Mouse (Mus musculus) spleen, embryonic (tissue): Measurements from ENCODE around the gene Xrn1.

ENCODE experiments used
- CTCF ChIA-PET: fragments of 350-600 bp; sonication (Branson Sonifier 250); formaldehyde crosslinking; loops from one replicate; lab custom pipeline; 2022; lab: Charles Lee

The Xrn1 gene

DNA sequence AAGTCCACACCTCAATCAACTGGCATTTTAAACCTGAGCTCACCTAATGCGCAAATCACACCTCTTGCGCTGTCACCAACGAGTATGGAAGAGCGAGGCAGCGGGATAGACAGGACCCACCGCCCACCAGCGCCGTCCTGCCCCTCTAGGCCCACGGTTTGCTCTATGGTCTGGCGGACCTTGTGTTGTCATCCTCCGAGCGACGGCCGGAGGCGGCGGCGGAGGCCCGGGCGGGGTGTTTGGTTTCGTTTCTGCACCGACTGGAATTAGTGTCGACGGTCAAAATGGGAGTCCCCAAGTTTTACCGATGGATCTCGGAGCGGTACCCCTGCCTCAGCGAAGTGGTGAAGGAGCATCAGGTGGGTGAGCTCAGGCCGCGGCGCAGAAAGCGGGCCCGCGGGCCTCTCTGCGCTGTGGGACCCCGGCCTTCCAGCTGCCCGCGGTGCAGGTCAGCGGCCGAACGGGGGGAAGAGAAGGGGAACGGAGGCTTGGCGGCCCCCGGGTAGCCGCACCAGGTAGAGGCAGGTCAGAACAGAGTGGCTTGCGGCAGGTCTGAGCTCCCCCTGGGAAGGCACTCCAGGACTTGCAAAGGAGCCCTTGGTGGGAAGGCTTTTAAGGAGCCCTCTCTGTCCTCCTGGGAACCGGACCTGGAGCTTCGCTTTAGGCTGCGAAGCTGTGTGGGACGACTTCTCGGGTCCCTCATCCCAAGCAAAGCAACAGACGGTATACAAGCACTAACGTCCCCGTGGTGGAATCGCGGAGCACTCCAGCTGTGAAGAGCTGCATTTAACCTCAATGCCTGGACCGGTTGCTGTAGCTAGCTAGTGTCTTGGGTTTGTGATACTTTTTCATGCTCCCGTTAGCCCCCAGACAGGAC, at the start of gene Xrn1:
Gene Xrn1 (plus strand): TSS at position 176 of the 877 bp plus-strand sequence.
- CTCF ChIA-PET, result interaction anchor here (0.7 kb wide), 1 partner anchor 15 kb away, joined by 4 read pairs; no protein-coding TSS in a partner anchor

DNA sequence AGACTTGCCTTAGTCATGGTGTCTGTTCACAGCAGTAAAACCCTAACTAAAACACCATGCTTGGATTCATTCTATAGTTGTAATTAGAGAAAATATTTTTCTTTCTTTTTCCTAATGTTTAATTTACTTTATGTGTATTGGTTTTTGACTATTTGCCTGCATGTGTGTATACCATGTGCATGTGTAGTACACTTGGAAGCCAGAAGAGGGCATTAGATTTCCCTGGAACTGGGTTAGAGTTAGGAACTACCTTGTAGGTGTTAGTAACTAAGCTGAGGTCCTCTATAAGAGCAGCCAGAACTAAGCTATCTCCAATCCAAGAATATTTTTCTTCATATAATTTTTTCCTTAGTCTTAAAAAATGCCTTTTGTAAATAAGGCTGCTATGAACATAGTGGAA, 21.7 kb upstream of the Xrn1 start:
- CTCF ChIA-PET, result no interaction called here

DNA sequence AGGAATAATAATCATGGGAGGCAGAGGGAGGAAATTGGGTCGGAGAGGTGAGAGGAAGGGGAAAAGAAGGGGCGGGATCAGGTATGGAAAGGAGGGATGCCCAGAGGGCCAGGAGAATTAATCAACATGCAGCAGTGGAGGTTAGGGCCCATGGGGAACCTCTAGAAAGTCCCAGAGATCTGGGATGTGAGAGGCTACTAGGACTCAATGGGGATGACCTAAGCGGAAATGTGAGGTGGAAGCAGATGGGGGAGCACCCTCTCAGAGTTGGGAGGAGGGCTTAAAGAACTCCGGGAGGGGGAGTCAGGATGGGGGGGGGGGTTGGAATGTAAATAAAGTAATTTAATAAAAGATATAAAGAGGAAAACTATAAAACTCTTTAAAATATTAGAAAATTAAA, 902 bp upstream of the Xrn1 start:
- CTCF ChIA-PET, result no interaction called here

DNA sequence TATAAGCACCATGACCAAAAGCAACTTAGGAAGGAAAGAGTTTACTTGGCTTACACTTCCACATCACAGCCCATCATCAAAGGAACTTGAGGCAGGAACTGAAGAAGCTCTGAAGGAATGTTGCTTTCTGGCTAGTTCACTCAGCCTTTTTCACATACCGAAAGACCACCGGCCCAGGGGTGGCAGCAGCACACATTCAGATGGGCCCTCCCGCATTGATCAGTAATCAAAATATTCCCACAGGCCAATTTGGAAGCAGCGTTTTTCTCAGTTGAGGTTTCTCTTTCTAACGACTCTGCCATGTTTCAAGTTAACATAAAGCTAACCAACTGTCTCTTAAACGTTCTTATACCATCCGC, 355 bp upstream of the Xrn1 start:
- CTCF ChIA-PET, result interaction anchor here (0.7 kb wide), 1 partner anchor 14 kb away, joined by 4 read pairs; no protein-coding TSS in a partner anchor

DNA sequence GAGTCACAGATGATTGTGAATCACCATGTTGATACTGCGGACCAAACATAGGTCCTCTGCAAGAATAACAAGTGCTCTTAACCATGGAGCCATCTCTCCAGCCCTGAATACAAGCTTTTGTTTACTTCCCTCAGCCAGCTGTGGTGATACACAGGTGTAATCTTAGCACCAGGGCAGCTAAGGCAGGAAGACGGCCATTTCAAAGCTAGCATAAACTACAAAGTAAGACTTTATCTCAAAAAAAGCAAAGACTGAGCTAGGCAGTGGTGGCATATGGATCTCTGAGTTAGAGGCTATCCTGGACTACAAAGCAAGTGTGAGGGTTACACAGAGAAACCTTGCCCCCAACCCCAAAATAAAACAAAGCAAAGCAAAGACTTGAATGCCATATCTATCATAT, 3.1 kb downstream of the Xrn1 start:
- CTCF ChIA-PET, result no interaction called here

DNA sequence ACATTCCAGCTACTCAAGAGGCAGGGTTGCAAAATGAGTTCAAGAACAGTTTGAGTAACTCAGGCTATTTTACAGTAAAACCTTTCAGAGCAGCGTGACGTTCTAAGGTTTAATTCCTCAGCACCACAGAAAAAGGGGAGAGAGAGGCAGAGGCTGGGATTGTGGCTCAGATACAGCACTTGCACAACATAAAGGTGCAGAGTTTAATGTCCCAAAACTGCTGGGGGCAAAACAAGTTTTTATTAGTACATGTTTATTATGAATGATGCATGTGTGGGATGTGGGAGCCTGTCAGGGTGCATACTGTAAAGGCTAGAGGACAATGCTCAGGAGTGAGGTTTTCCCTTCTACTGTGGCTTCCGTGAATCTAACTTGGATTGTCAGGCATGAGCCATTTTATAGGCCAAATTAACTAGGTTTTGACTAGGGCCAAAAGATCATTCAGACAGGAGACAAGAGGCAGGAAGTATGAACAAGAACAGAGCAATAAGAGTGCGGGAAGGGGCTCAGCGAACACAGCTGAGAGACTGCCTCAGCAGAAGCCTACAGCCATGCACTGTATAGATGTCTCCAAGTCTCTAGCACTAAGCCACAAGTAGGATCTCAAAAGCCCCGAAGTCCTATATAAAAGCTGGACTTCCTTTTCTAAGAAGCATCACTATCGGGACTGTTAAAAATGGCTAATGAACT, 3.6 kb downstream of the Xrn1 start:
- CTCF ChIA-PET, result no interaction called here

DNA sequence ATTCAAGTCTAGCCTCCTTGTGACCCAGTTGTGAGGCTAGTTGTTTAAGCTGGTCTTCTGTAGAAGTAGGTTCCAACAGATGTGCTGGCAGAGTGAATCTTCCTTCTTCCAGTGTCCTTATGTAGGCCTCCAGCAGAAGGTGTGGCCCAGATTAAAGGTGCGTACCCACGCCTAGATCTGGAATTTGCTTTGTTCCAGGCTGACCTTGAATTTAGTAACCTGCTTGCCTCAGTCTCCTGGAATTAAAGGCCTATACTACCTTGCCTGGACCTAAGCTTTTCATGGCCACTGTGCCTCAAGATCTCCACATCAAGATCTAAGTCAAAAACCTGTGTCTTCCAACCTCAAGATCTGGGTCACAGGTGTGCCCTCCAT, 4.2 kb downstream of the Xrn1 start:
- CTCF ChIA-PET, result interaction anchor here (0.6 kb wide), 1 partner anchor 55 kb away, joined by 5 read pairs; no protein-coding TSS in a partner anchor

DNA sequence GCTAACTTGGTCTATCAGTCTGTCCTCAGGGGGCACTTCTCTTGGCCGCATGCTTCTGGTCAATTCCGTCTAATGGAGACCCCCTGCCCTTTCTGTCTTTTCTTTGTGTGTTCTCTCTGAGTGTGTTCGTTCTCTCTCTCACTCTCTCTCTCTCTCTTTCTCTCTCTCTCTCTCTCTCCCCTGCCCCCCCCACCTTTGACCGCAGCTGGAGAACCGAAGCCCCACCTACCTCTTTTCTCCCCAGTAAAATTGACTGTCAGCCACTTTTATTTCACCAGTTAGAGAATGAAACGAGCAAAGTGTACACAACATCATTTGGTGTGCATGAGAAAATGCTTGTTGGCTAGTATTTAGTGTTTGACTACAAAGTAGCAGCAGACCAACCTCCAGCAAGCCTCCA, 4.7 kb downstream of the Xrn1 start:
- CTCF ChIA-PET, result interaction anchor here (0.6 kb wide), 1 partner anchor 56 kb away, joined by 5 read pairs; no protein-coding TSS in a partner anchor

DNA sequence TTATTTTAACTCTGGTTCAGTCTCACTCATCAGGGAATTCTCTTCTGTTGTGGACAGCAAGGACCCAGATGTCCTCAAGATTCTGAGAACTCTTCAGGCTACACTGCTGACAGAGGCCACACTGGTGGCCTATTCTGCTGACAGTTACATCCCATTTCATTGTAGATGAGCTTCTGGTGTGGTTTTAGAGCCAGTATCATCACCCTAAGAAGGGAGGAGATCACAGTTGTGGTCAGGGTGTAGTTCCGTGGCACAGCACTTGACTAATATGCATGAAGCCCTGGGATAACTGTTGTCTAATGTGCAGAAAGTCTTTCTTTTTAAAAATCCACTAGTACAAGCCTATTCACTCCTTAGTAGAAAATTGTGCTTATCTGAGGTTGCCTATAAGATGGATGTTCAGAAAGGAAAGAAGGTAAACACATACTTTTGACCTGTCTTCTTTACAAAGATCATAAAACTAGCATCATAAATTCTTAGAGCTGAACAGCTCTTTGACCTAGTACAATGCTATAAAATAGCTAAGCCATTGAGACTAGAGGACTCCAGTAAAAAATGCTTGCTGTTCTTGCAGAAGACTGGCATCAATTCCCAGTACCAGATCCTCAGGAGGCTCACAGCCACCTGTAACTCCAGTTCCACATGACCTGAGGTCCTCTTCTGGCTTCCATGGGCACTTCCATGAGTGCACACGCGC, 5.3 kb downstream of the Xrn1 start:
- CTCF ChIA-PET, result no interaction called here

DNA sequence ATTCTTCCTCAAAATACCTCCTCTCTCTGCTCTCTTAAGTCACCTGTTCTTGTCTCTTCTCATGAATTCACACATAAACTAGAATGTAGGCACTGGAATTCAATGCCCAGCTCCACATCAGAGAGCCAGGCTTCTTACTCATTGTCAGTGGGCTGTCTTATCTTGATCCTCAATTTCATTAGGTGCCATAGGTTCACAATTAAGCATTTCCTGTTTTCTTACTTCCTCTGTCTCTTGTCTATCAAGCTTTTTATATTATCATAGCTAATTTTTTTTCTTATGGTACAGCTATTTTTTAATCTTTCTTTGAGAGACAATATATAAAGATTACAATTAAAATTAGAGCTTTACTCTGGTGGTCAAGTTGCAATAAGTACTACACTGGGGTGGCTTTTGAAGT, 6.5 kb downstream of the Xrn1 start:
- CTCF ChIA-PET, result no interaction called here

DNA sequence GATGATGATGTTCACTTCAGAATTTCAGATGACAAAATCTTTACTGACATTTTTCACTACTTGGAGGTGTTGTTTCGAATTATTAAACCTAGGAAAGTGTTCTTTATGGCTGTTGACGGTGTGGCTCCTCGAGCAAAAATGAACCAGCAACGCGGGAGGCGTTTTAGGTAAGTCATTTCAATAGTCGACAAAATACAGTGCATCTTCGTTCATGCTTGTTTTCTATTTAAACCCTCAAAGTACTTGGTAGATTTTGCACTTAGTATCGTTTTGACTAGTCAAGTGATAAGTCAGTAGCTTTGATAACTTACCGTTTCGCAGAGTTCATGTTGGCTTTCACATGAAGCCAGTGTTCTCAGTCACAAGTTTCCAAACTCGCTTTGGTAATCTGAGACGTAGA, 9.5 kb downstream of the Xrn1 start:
- CTCF ChIA-PET, result no interaction called here

DNA sequence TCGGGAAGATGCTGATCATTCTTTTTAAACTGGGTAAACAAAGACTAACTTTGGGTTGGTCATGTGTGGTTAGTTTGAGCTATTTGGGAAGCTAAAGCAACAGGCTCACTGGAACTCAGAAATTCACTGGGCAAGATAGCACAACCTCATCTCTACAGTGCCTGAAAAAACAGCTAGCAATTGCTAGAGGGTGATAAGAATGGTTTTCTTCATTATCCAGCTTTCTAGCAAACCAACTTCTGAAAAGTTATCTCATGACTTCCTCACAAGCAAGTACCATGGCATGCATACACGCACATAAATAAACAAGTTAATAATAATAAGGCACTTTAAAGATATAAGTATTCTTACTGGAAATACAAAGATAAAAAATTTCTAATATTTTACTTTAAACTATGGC, 23.7 kb downstream of the Xrn1 start:
- CTCF ChIA-PET, result no interaction called here

DNA sequence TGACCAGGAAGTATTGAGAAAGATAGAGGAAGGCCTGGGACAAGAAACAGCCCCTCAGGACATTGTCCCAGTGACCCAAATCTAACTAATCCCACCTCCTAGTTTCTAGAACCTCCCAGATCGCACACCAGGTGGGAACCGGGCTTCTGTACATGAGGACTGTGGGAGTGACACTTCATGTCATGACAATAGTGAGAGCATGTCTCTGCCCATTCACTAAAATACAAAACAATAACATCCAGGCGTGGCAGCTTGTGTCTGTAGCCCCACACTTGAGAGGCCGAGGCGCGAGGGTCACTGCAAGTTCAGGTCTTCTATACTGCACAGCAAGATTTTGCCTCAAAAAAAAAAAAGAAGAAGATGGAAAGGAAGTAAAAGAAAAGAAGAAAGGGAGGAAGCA, 25.3 kb downstream of the Xrn1 start:
- CTCF ChIA-PET, result interaction anchor here (0.7 kb wide), 1 partner anchor 31 kb away, joined by 3 read pairs; no protein-coding TSS in a partner anchor

DNA sequence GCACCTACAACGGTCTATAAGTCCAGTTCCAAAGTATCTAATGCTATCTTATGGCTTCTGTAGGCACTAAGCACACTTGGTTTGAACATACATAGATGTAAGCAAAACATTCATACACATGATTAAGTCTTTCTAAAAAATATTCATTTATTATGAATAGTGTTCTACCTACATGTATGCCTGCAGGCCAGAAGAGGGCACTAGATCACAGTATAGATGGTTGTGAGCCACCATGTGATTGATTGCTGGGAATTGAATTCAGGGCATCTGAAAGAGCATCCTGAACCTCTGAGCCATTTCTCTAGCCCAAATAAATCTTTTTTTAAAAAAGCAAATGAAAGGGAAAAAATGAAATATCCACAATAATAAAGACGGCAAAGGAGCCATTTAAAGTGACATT, 37.7 kb downstream of the Xrn1 start:
- CTCF ChIA-PET, result no interaction called here

DNA sequence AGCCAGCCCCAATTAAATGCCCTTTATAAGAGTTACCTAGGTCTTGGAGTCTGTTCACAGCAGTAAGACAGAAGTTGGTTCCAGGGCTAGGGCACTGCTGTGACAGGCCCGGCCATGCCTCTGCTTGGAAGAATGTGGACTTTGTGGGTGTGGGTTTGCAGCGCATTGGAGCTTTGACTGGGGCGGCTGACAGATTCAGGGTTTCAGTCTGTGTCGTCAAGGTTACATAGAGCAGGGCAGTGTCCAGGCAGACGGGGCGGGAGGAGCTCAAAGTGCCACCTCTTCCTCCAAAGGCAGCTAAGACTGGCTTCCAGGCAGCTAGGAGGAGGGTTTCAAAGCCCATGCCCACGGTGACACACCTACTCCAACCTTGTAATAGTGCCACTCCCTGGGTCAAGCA, 49.9 kb downstream of the Xrn1 start:
- CTCF ChIA-PET, result no interaction called here

DNA sequence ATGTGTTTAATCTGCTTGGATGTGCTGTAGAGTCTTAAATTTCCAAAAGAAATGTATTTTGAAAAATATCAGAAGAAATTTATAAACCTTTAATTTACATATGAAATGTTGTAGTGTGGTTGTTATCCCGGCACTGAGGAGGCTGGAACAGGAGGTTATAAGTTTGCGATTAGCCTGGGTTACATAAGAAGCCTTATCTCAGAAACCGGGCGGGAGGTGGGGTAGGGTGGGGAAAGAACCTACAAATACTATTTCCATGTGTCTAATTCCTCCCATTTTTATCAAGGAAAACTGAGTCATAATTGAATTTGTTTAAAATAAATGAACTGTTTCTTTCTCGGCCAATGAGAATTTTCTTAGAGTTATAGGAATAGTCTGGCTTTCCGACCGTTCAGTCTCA, 56.1 kb downstream of the Xrn1 start:
- CTCF ChIA-PET, result interaction anchor here (0.6 kb wide), 1 partner anchor 31 kb away, joined by 3 read pairs; no protein-coding TSS in a partner anchor

DNA sequence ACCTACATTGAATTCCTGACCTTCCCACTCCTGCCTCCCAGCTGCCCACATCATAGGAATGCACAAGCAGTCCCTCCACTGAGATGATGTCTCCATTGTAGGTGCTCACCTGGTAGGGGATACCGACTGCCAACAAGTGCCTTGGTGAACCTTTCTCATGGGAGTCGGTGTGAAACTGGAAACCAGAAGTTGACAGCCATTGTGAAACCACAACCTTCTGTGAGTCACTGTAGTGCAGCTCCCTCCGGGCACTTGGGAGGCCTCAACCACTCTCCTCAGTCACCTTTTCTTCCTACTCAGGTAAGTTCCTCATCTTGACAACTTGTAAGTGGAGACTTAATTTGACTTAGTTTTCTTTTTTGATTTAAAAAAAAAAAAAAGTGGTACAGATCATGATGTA, 69.4 kb downstream of the Xrn1 start:
- CTCF ChIA-PET, result interaction anchor here (0.7 kb wide), 1 partner anchor 1087 kb away, joined by 9 read pairs; the partner anchor contains the start of gene Slc25a36

DNA sequence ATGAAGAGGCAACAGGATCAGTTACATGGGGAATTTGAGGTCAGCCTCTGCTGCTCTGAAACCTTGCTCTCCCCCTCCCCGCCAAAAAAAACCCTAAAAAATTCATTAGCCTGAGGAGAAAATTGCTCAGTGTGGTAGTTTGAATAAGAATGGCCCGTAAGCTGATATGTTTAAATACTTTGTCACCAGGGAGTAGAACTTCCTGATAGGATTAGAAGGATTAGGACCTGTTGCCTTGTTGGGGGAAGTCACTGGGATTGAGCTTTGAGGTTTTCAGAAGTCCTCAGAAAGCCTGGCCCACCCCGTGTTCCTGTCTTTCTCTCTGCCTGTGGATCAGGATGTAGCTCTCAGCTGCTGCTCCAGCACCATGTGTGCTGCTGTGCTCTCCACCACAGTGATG, 73.4 kb downstream of the Xrn1 start:
- CTCF ChIA-PET, result no interaction called here

DNA sequence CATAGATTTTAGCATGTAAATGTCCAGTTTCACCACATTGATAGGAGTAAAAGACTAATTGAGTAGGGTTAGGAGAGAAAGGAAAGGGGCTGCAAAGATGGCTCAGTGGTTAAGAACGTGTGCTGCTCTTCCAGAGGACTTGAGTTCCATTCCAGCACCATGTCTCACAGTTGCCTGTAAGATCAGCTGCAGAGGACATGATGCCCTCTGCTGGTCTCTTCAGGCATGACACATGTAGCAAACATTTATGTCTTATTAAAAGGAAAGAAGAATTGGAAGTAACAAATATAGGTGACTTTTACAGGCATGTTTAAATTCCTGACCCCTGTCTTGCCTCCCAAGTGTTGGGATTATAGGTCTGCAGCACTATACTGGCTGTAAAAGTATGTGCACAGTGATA, 74.3 kb downstream of the Xrn1 start:
- CTCF ChIA-PET, result no interaction called here

DNA sequence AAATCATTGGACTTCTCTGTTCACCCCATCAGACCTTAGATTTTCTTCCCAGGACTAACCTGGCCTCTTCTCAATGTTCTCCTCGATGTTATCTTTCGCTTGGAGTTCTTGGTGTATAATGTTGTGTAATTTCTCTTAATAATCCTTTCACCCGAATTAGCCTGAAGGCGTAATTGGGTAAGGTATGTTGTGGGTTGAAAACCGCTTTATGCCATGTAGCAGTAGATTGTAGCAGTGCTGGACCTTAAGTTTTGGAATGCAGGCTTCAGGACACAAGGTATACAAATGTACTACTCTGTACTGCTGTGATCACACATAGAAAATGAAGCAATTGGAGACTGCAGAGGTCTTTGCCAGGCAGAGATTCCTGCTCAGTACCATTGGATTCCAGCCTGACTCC, 75.3 kb downstream of the Xrn1 start:
- CTCF ChIA-PET, result interaction anchor here (0.6 kb wide), 1 partner anchor 88 kb away, joined by 3 read pairs; no protein-coding TSS in a partner anchor

DNA sequence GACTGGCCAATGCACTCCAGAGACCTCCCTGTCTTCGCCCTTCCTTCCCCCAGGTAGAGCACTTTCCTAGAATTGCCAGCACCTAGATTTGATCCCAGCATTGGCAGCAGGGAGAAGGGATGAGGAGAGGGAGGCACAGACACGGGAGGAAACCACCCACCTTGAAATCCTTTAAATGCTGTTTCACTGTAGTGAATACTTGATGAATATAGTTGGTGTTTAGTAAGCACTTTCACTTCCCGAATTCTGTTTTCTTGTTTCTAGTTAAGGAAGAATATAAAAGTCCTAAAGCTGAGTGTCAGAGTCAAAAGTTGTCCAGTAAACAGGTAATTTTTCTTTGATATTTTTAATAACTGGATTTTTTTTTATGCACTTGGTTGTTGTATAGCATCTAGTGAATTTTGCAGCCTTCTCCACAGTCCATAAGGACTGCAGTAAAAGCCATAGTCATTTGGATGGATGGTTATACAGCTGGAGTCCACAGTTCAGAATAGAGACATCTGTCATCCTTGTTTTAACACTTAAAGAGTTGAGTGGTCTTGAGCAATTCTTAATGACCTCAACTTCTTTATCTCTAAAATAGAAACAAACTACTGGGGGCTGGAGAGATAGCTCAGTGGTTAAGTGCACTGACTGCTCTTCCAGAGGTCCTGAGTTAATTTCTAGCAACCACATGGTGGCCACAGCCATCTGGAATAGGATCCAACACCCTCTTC, 81.0 kb downstream of the Xrn1 start:
- CTCF ChIA-PET, result no interaction called here
